Comparison of ENCODE assay signal across 7 mouse cellular contexts in genomic region chrX:167208506-167208820, GRCm38 (mm10). TPM values are rescaled to one million over a fixed set of nuclear protein-coding genes. Genes with fewer than 3 reads are reported as not detected.
DNase-seq lines count a peak whose midpoint lies in the region; ATAC-seq and TF ChIP-seq lines count a peak whose summit lies in the region.

No protein-coding gene starts in this region.

- no peak for TF ChIP-seq POLR2A in testis, adult 2 months (IDR thresholded peaks at IDR 0.05; ENCODE audit: control insufficient read depth, low read depth, low read length)
- no peak for TF ChIP-seq POLR2A in cortical plate, adult 2 months (IDR thresholded peaks at IDR 0.05; ENCODE audit: extremely low read depth, insufficient read depth, low read length)

- ATAC-seq in heart, embryonic 14.5 days (ENCODE audit: insufficient number of reproducible peaks, insufficient read depth, low FRiP score, low read depth), result no peak
- ATAC-seq in megakaryocyte progenitor cell, adult 5-6 weeks (replicated peaks; ENCODE audit: poor library complexity), result peak; percentile 1; the same call in 1 of the 2 replicates

- H3K27ac ChIP-seq in testis, adult 2 months (ENCODE audit: control insufficient read depth, insufficient read depth, low read depth, low read length), result peak overlapping the region; percentile 84
- peak overlapping the region; percentile 98 for H3K27ac ChIP-seq in cortical plate, adult 2 months (ENCODE audit: insufficient read depth, low read length)
- peak overlapping the region; percentile 88 to 94 for H3K27ac ChIP-seq in heart, embryonic 14.5 days (replicated peaks in 1 of 2; ENCODE audit: control insufficient read depth in 1 of 2, insufficient read depth in 1 of 2, low read depth in 2 of 2, low read length in 2 of 2)

- peaks cover 3% of the 10 kb centered on the region; the same call in 1 of the 2 replicates for H3K4me1 ChIP-seq in testis, adult 2 months (ENCODE audit: control insufficient read depth, insufficient read depth, low read length)
- no peaks in the 10 kb centered on the region; the same call in 1 of the 2 replicates for H3K4me1 ChIP-seq in cortical plate, adult 2 months (ENCODE audit: control insufficient read depth, insufficient read depth, low read length)
- H3K4me1 ChIP-seq in heart, embryonic 14.5 days (ENCODE audit: control insufficient read depth in 2 of 2, insufficient read depth in 2 of 2, low read length in 2 of 2), result peaks cover 5% of the 10 kb centered on the region in 2 experiments; a peak in 3 of 4 replicates

- no peaks in the 10 kb centered on the region for H3K9me3 ChIP-seq in heart, embryonic 14.5 days (ENCODE audit: control insufficient read depth, low read length)

- H3K4me2 ChIP-seq in heart, embryonic 14.5 days (ENCODE audit: low read length), result 0 out of 2 replicates have a peak overlapping the region, but pooled peaks have one; percentile 67

- intact Hi-C loops in left cerebral cortex, postnatal 4 days (cut with DNase I), result loop anchor here (10.0 kb wide), 2 partner anchors 404 to 544 kb away; no protein-coding TSS in a partner anchor

- TF ChIP-seq CTCF in testis, adult 2 months (IDR thresholded peaks at IDR 0.05; ENCODE audit: control insufficient read depth, insufficient read depth, insufficient replicate concordance, low read depth, low read length), result no peak
- no peak for TF ChIP-seq CTCF in cortical plate, adult 2 months (IDR thresholded peaks at IDR 0.05; ENCODE audit: extremely low read depth, insufficient read depth, low read length)

- no peaks in the 10 kb centered on the region for H3K36me3 ChIP-seq in testis, adult 2 months (ENCODE audit: control insufficient read depth, insufficient read depth, low read length)
- peaks cover 10% of the 10 kb centered on the region for H3K36me3 ChIP-seq in heart, embryonic 14.5 days (ENCODE audit: control insufficient read depth, insufficient read depth, low read length)

- WGBS in heart, embryonic 14.5 days, result 19% methylated on average over 15 of the region's 16 CpGs

- peak overlapping the region; percentile 91 for H3K9ac ChIP-seq in heart, embryonic 14.5 days (ENCODE audit: low read length)

- H3K4me3 ChIP-seq in testis, adult 2 months (ENCODE audit: control insufficient read depth, low read depth, low read length), result peak overlapping the region; percentile 82
- peak overlapping the region; percentile 78 for H3K4me3 ChIP-seq in cortical plate, adult 2 months (ENCODE audit: insufficient read depth, low read length)
- H3K4me3 ChIP-seq in heart, embryonic 14.5 days (ENCODE audit: control insufficient read depth in 1 of 2, insufficient read depth in 1 of 2, low read depth in 1 of 2, low read length in 2 of 2), result peak overlapping the region; percentile 63 to 93

- no peaks in the 10 kb centered on the region for H3K27me3 ChIP-seq in testis, adult 2 months (ENCODE audit: control insufficient read depth, insufficient read depth, low read length)
- H3K27me3 ChIP-seq in heart, embryonic 14.5 days (ENCODE audit: control insufficient read depth, insufficient read depth, low read length), result no peaks in the 10 kb centered on the region

- no peak for DNase-seq in testis, postnatal 14 days (ENCODE audit: low spot score)
- DNase-seq in left cerebral cortex, postnatal 4 days, result peak; percentile 56
- peak; percentile 51 for DNase-seq in thymus, postnatal 0 days (ENCODE audit: low spot score)

RNA-seq across cellular contexts. Expression of gene Tmsb4x, which starts 0.7 kb away (rescaled TPM):
- 60.8 and 64.0 TPM in 2 replicates for polyA plus RNA-seq in testis, adult 2 months (2012; rRNA removed)
- polyA plus RNA-seq in cortical plate, adult 2 months (2012; rRNA removed), result 2,113 and 2,186 TPM in 2 replicates
- 2,736 and 2,801 TPM in 2 replicates for polyA plus RNA-seq in heart, embryonic 14.5 days (2014; fragmentation: Nextera tagmentation; extraction: Ambion mirVana)
- total RNA-seq in left cerebral cortex, postnatal 4 days (2021), result 1,000 to 10,000 TPM; 1,755 to 1,817 TPM
- total RNA-seq in megakaryocyte progenitor cell, adult 5-6 weeks (2015), result 2,723 and 3,717 TPM in 2 replicates
- 1,582 and 2,074 TPM in 2 replicates for total RNA-seq in megakaryocyte progenitor cell, adult 5-6 weeks (2017)
- polyA plus RNA-seq in thymus, postnatal 0 days (2015; fragmentation: Nextera tagmentation; extraction: Ambion mirVana), result 6,098 and 6,310 TPM in 2 replicates

RNA-seq across cellular contexts. Expression of gene Tlr8, which starts 55.7 kb away (rescaled TPM):
- 0.14 and 0.34 TPM in 2 replicates for polyA plus RNA-seq in testis, adult 2 months (2012; rRNA removed)
- 0.08 and 0.09 TPM in 2 replicates for polyA plus RNA-seq in cortical plate, adult 2 months (2012; rRNA removed)
- polyA plus RNA-seq in heart, embryonic 14.5 days (2014; fragmentation: Nextera tagmentation; extraction: Ambion mirVana), result 0.16 and 0.39 TPM in 2 replicates
- under 1 TPM; 0.20 to 0.38 TPM for total RNA-seq in left cerebral cortex, postnatal 4 days (2021)
- 5.4 and 8.5 TPM in 2 replicates for total RNA-seq in megakaryocyte progenitor cell, adult 5-6 weeks (2015)
- 2.1 and 4.0 TPM in 2 replicates for total RNA-seq in megakaryocyte progenitor cell, adult 5-6 weeks (2017)
- polyA plus RNA-seq in thymus, postnatal 0 days (2015; fragmentation: Nextera tagmentation; extraction: Ambion mirVana), result 0.59 and 0.79 TPM in 2 replicates

Comparison
In these comparisons a context has a peak if more than half of its experiments do, and no peak if none do; other contexts are left out.
1. RNA of gene Tmsb4x, which starts 0.7 kb away (polyA plus RNA-seq): 6,098 to 6,310 TPM in thymus, postnatal 0 days, 2,736 to 2,801 TPM in heart, embryonic 14.5 days and 2,113 to 2,186 TPM in cortical plate, adult 2 months; 60.8 to 64.0 TPM in testis, adult 2 months; every median in the first group is over 10 times any median in the second.
2. Peak in every context shown above with its lines, with median percentiles within 50 percentile points of each other: H3K27ac ChIP-seq and H3K4me3 ChIP-seq.